ENCODE assay signal across 29 mouse cellular contexts in the genomic region with DNA sequence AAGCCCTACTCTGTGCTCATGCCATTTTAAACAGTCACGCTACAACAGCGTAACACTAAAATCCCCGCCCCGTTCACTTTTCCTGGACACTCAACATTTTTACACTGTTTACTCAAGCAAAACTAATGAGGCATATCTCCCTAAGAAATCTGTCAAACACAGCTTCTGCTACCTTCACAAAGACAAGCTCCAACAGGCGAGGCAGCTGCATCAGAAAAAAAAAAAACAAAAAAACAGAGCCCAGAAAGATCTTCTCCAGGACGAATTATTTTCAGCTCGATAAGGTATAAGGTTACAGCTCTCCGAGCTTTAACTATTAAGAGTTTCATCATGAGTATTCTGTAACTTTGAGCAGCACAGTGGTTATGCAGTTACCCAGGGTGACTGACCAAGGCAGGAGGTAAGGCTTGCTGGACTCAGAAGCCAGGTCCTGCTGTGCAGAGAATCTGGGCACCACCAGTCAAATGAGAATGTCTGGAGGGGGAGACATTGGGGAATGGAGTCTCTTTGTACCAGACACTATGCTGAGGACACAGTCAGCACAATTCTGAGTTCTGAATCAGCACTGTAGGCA.
DNase-seq lines count a peak whose midpoint lies in the region; ATAC-seq lines count a peak whose summit lies in the region.
"Had no signal": no experiment of that assay in that cellular context is flagged by ENCODE, and none has a peak within 500 bp of the region (broad histone marks: within the 10 kb centered on the region; RNA-seq: fewer than 3 reads in every experiment).

No protein-coding gene starts in this region.

- no peak overlapping the region for H3K27ac ChIP-seq in kidney, embryonic 16.5 days (ENCODE audit: low read length)
- no peak overlapping the region for H3K27ac ChIP-seq in midbrain, embryonic 10.5 days (replicated peaks)
- H3K27ac ChIP-seq: embryonic facial prominence, embryonic 13.5 days; forebrain, embryonic 13.5 days; heart, embryonic 15.5 days; hindbrain, embryonic 15.5 days; liver, embryonic 15.5 days; midbrain, embryonic 15.5 days; neural tube, embryonic 12.5 days; stomach, postnatal 0 days had no signal

- H3K4me1 ChIP-seq in kidney, embryonic 16.5 days (ENCODE audit: insufficient read depth, low read length) = peaks cover 8% of the 10 kb centered on the region; the same call in 1 of the 2 replicates
- H3K4me1 ChIP-seq in midbrain, embryonic 10.5 days = peaks cover 10% of the 10 kb centered on the region; the same call in 1 of the 2 replicates
- H3K4me1 ChIP-seq: embryonic facial prominence, embryonic 13.5 days; heart, embryonic 15.5 days; hindbrain, embryonic 15.5 days; liver, embryonic 15.5 days; midbrain, embryonic 15.5 days; neural tube, embryonic 12.5 days had no signal

- peak; percentile 25 for DNase-seq in embryo, embryonic 10.5 days (ENCODE audit: low spot score)
- no peak for DNase-seq in embryo, embryonic 9.5 days (ENCODE audit: extremely low spot score)
- no peak for DNase-seq in kidney, postnatal 25 days
- DNase-seq in MN1 (ENCODE audit: low spot score) = peak; percentile 46
- DNase-seq in fibroblast of lung, adult 2 months (ENCODE audit: low read depth) = peak; percentile 32
- no peak for DNase-seq in left cerebral cortex, postnatal 25 days (ENCODE audit: low spot score in 2 of 2)
- DNase-seq in midbrain, embryonic 10.5 days (ENCODE audit: low spot score) = no peak
- DNase-seq: adrenal gland, postnatal 14 days; cerebellum, adult 11 months; gastrocnemius, postnatal 10 days; kidney, adult 18-20 months; kidney, postnatal 4 days; left cerebral cortex, postnatal 4 days; lung, embryonic 14.5 days; lung, postnatal 14 days; right cerebral cortex, postnatal 4 days; thymus, adult 18-20 months; thymus, postnatal 25 days had no signal

- no peak overlapping the region for H3K9ac ChIP-seq in kidney, embryonic 16.5 days (replicated peaks; ENCODE audit: low read length)
- H3K9ac ChIP-seq: embryonic facial prominence, embryonic 13.5 days; forebrain, embryonic 13.5 days; heart, embryonic 15.5 days; hindbrain, embryonic 15.5 days; liver, embryonic 15.5 days; lung, embryonic 14.5 days; midbrain, embryonic 15.5 days; neural tube, embryonic 12.5 days had no signal

- no peaks in the 10 kb centered on the region for H3K36me3 ChIP-seq in kidney, embryonic 16.5 days (ENCODE audit: insufficient read depth, low read length)
- no peaks in the 10 kb centered on the region for H3K36me3 ChIP-seq in midbrain, embryonic 10.5 days
- H3K36me3 ChIP-seq: embryonic facial prominence, embryonic 13.5 days; heart, embryonic 15.5 days; hindbrain, embryonic 15.5 days; liver, embryonic 15.5 days; midbrain, embryonic 15.5 days; neural tube, embryonic 12.5 days had no signal

- H3K9me3 ChIP-seq in kidney, embryonic 16.5 days (ENCODE audit: low read length) = no peaks in the 10 kb centered on the region
- H3K9me3 ChIP-seq in midbrain, embryonic 10.5 days (replicated peaks) = no peaks in the 10 kb centered on the region
- H3K9me3 ChIP-seq: embryonic facial prominence, embryonic 13.5 days; forebrain, embryonic 13.5 days; heart, embryonic 15.5 days; hindbrain, embryonic 15.5 days; liver, embryonic 15.5 days; midbrain, embryonic 15.5 days; neural tube, embryonic 12.5 days had no signal

- intact Hi-C loops in left cerebral cortex, postnatal 25 days (cut with DNase I) = no loop called here

- H3K4me2 ChIP-seq in kidney, embryonic 16.5 days (replicated peaks; ENCODE audit: low read depth, low read length) = no peak overlapping the region
- H3K4me2 ChIP-seq: embryonic facial prominence, embryonic 13.5 days; forebrain, embryonic 13.5 days; heart, embryonic 15.5 days; hindbrain, embryonic 15.5 days; liver, embryonic 15.5 days; lung, embryonic 14.5 days; midbrain, embryonic 15.5 days; neural tube, embryonic 12.5 days had no signal

- ATAC-seq in kidney, embryonic 16.5 days (ENCODE audit: low FRiP score, low TSS enrichment) = peak; percentile 49
- ATAC-seq: CD4-positive, CD25-positive, alpha-beta regulatory T cell, adult 4 months; forebrain, embryonic 13.5 days; inflammation-experienced regulatory T-cells, adult 6 months; midbrain, embryonic 15.5 days had no signal

- no peaks in the 10 kb centered on the region for H3K27me3 ChIP-seq in kidney, embryonic 16.5 days (ENCODE audit: insufficient read depth, low read length)
- H3K27me3 ChIP-seq in midbrain, embryonic 10.5 days (ENCODE audit: low read depth, poor library complexity, severe bottlenecking) = no peaks in the 10 kb centered on the region
- H3K27me3 ChIP-seq: embryonic facial prominence, embryonic 13.5 days; forebrain, embryonic 13.5 days; heart, embryonic 15.5 days; hindbrain, embryonic 15.5 days; liver, embryonic 15.5 days; midbrain, embryonic 15.5 days; neural tube, embryonic 12.5 days had no signal

- no peak overlapping the region for H3K4me3 ChIP-seq in kidney, embryonic 16.5 days (ENCODE audit: low read length)
- H3K4me3 ChIP-seq in midbrain, embryonic 10.5 days = no peak overlapping the region
- H3K4me3 ChIP-seq: embryonic facial prominence, embryonic 13.5 days; forebrain, embryonic 13.5 days; heart, embryonic 15.5 days; hindbrain, embryonic 15.5 days; liver, embryonic 15.5 days; midbrain, embryonic 15.5 days; neural tube, embryonic 12.5 days had no signal

- WGBS in kidney, embryonic 16.5 days = 27% methylated on average over 8 of the region's 8 CpGs
- 84% methylated on average over 8 of the region's 8 CpGs for WGBS in midbrain, embryonic 10.5 days

Comparison
In these comparisons a context has a peak if more than half of its experiments do, and no peak if none do; other contexts are left out.
1. DNase-seq: peak in embryo, embryonic 10.5 days (single experiment), MN1 (single experiment) and fibroblast of lung, adult 2 months (single experiment); none in embryo, embryonic 9.5 days (single experiment), kidney, postnatal 25 days (0 of 2), left cerebral cortex, postnatal 25 days (0 of 2) and midbrain, embryonic 10.5 days (single experiment).